Mouse (Mus musculus) forebrain, postnatal 0 days (tissue): ENCODE results near the gene Trim45. TPM values are rescaled to one million over a fixed set of nuclear protein-coding genes. Genes with fewer than 3 reads are reported as not detected.

Experiments
- ATAC-seq: fragments of 200-750 bp; cut with Nextera tagmentation; 2 replicates; pipeline ENCODE4 v1.8.0; 2017; ENCODE audit warnings: mild to moderate bottlenecking, moderate library complexity
- DNase-seq: peaks from one replicate; pipeline ENCODE4 v3.0.0-alpha.2; 2015
- H3K27ac ChIP-seq: fragments of 300-500 bp; sonication (generic); 2 replicates; pipeline ENCODE4 v1.5.1; 2014; ENCODE audit warnings: low read depth, mild to moderate bottlenecking, antibody characterized with exemption, low read length, moderate library complexity, mixed read lengths
- H3K27me3 ChIP-seq: fragments of 300-500 bp; sonication (generic); 2 replicates; pipeline ENCODE4 v1.6.1; 2014; ENCODE audit warnings: mild to moderate bottlenecking, low read length, mixed read lengths; ENCODE audit not compliant: insufficient read depth
- H3K36me3 ChIP-seq: fragments of 300-500 bp; sonication (generic); 2 replicates; pipeline ENCODE4 v1.6.1; 2014; ENCODE audit warnings: mild to moderate bottlenecking, moderate library complexity; ENCODE audit not compliant: insufficient read depth
- H3K4me1 ChIP-seq: fragments of 300-500 bp; sonication (generic); 2 replicates; pipeline ENCODE4 v1.6.1; 2014; ENCODE audit warnings: antibody characterized with exemption; ENCODE audit not compliant: insufficient read depth
- H3K4me2 ChIP-seq: fragments of 300-500 bp; sonication (generic); 2 replicates; pipeline ENCODE4 v1.6.1; 2014; ENCODE audit warnings: low read depth, mild to moderate bottlenecking, moderate library complexity
- H3K4me3 ChIP-seq: fragments of 300-500 bp; sonication (generic); 2 replicates; pipeline ENCODE4 v1.5.1; 2014; ENCODE audit warnings: low read depth, low read length, mixed read lengths
- H3K9ac ChIP-seq: fragments of 300-500 bp; sonication (generic); 2 replicates; pipeline ENCODE4 v1.6.1; 2014; ENCODE audit warnings: mild to moderate bottlenecking
- H3K9me3 ChIP-seq: fragments of 300-500 bp; sonication (generic); 2 replicates; pipeline ENCODE4 v1.6.1; 2016; ENCODE audit warnings: low read length
- CTCF ChIP-seq: sonication (generic); IDR thresholded peaks from 2 replicates; pipeline ENCODE4 v1.5.1; 2016; ENCODE audit warnings: antibody characterized with exemption, control low read depth, low read depth
- WGBS: fragments of 180-500 bp; shearing (Covaris S2); extraction: QIAGEN DNeasy Blood & Tissue Kit; methylation state at CpG from one replicate; pipeline ENCODE4 v1.1.7; 2014; 5-methylcytosine and 5-hydroxymethylcytosine counted together
- polyA plus RNA-seq: library from polyadenylated mRNA; unstranded; fragments of >200 nt; fragmentation: Nextera tagmentation; extraction: Ambion mirVana; gene quantifications from 2 replicates; pipeline ENCODE4 v1.2.1, GENCODE M21; 2015
- total RNA-seq: library from RNA; depleted of rRNA; stranded (reverse); fragments of >200 nt; gene quantifications from 2 replicates; pipeline ENCODE4 v1.2.3, GENCODE M21; 2014; rRNA removed

The Trim45 gene
- total and polyA plus RNA-seq, 2 experiments from 2014 or later: 5.3 to 9.6 TPM

GRCm38 (mm10) chr3:100979290-100979689, 57.3 kb downstream of the Trim45 start:
- no peaks in the 10 kb centered on the region for H3K9me3 ChIP-seq
- no peak for ATAC-seq
- 83% methylated on average over 8 of the region's 8 CpGs for WGBS

More at GRCm38 (mm10) chr3:100979290-100979689, 57.3 kb downstream of the Trim45 start:
- no peaks in the 10 kb centered on the region for H3K27me3 ChIP-seq
- no peak for TF ChIP-seq CTCF
- H3K9ac ChIP-seq: no peak overlapping the region
- no peak overlapping the region for H3K4me3 ChIP-seq
- no peak overlapping the region for H3K4me2 ChIP-seq
- H3K4me1 ChIP-seq: no peaks in the 10 kb centered on the region
- no peak overlapping the region for H3K27ac ChIP-seq
- DNase-seq: no peak
- no peaks in the 10 kb centered on the region for H3K36me3 ChIP-seq

Other genes with a start within 250 kb of the Trim45 start
- gene Man1a2, start 236.7 kb upstream of the Trim45 start, total RNA-seq: 39.8 and 48.2 TPM in 2 replicates
- 45.2 and 54.3 TPM in 2 replicates for gene Man1a2, start 236.7 kb upstream of the Trim45 start, polyA plus RNA-seq
- not detected in 2 replicates for gene Vtcn1, start 96.7 kb upstream of the Trim45 start, total RNA-seq
- gene Vtcn1, start 96.7 kb upstream of the Trim45 start, polyA plus RNA-seq: not detected in 2 replicates
- 2.3 and 2.8 TPM in 2 replicates for gene Ttf2, start 47.5 kb downstream of the Trim45 start, total RNA-seq
- gene Ttf2, start 47.5 kb downstream of the Trim45 start, polyA plus RNA-seq: 1.1 and 2.0 TPM in 2 replicates
- gene Cd101, start 107.4 kb downstream of the Trim45 start, total RNA-seq: 0.23 and 0.43 TPM in 2 replicates
- gene Cd101, start 107.4 kb downstream of the Trim45 start, polyA plus RNA-seq: 0.11 TPM in 1 of 2 replicates, not detected in the other
- 37.7 and 40.2 TPM in 2 replicates for gene Ptgfrn, start 188.1 kb downstream of the Trim45 start, total RNA-seq
- 2.7 and 3.2 TPM in 2 replicates for gene Ptgfrn, start 188.1 kb downstream of the Trim45 start, polyA plus RNA-seq